In genomic region chr2:38439973-38440372, GRCm38 (mm10) we compare ENCODE assay signal across 20 mouse cellular contexts.
"Had no signal": no experiment of that assay in that cellular context is flagged by ENCODE, and none has a peak within 500 bp of the region (broad histone marks: within the 10 kb centered on the region; RNA-seq: fewer than 3 reads in every experiment).

No protein-coding gene starts in this region.

- H3K4me3 ChIP-seq: lung, embryonic 15.5 days; midbrain, embryonic 12.5 days; myocyte; neural tube, embryonic 13.5 days; neural tube, embryonic 15.5 days had no signal

- H3K9ac ChIP-seq: lung, embryonic 15.5 days; midbrain, embryonic 12.5 days; neural tube, embryonic 13.5 days; neural tube, embryonic 15.5 days had no signal

- H3K27ac ChIP-seq: lung, embryonic 15.5 days; macrophage; midbrain, embryonic 12.5 days; neural tube, embryonic 13.5 days; neural tube, embryonic 15.5 days had no signal

- H3K27me3 ChIP-seq: lung, embryonic 15.5 days; midbrain, embryonic 12.5 days; neural tube, embryonic 13.5 days had no signal

- H3K4me1 ChIP-seq: lung, embryonic 15.5 days; midbrain, embryonic 12.5 days; neural tube, embryonic 13.5 days; neural tube, embryonic 15.5 days had no signal

- ATAC-seq: lung, postnatal 0 days; midbrain, embryonic 16.5 days had no signal

- H3K9me3 ChIP-seq: lung, embryonic 15.5 days; midbrain, embryonic 12.5 days; neural tube, embryonic 13.5 days; neural tube, embryonic 15.5 days had no signal

- H3K36me3 ChIP-seq: lung, embryonic 15.5 days; midbrain, embryonic 12.5 days; neural tube, embryonic 13.5 days; neural tube, embryonic 15.5 days had no signal

- H3K4me2 ChIP-seq: lung, embryonic 15.5 days; midbrain, embryonic 12.5 days; neural tube, embryonic 13.5 days; neural tube, embryonic 15.5 days had no signal

- DNase-seq: lung, adult 2 months; lung, postnatal 14 days; lung, postnatal 36 days; midbrain, embryonic 14.5 days; retina, postnatal 1 day; right cerebral cortex, adult 18-20 months; right cerebral cortex, postnatal 25 days; right cerebral cortex, postnatal 4 days; spleen, adult 18-20 months; thymus, adult 18-20 months; thymus, postnatal 14 days; thymus, postnatal 36 days had no signal
